Mouse (Mus musculus) liver, adult 2 months (tissue): Measurements from ENCODE around the gene Ankrd34a.

ENCODE experiments used
- CTCF ChIP-seq: fragments of 200-500 bp; IDR thresholded peaks from 2 replicates; pipeline ENCODE4 v1.5.1; 2011; ENCODE audit warnings: low read depth, low read length, control low read depth
- POLR2A ChIP-seq: fragments of 200-500 bp; IDR thresholded peaks from 2 replicates; pipeline ENCODE4 v1.6.1; 2011; ENCODE audit warnings: low read length, control low read depth; ENCODE audit not compliant: insufficient read depth; ENCODE audit errors: extremely low read depth

GRCm38 (mm10) chr3:96570643-96571042 lies 25.8 kb upstream of the Ankrd34a start:
- TF ChIP-seq CTCF, result no peak
- TF ChIP-seq POLR2A, result no peak
